Mouse (Mus musculus): ENCODE data around the gene Cdh22.

DNA sequence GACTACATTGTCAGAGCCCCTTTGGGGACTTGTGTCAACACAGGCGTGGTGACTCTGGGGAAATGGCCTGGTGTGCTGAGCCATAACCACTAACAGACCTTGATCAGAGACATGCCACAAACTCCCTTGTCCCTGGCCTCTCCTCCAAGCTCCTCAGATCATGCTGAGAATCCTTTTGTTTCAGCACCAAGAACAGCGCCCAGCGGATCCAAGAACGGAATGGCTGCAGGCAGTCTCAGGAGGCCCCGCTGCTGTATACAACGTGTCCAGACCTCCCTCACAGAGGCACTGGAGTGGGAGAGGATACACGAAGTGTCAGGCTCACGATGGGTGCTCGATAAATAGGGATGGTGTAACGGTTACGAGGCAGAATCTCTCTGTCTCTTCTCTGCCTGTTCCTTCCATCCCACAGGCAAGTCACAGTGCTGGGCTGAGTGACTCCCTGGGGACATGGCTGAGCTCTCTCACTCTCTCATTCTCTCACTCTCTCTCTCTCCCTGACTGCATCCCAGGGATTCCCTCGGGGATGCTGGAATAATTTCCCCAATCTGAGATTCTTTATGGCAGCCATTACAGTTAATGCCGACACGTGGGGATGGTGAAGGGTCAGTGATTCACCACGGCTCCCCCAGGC is 75.5 kb downstream of the Cdh22 start:
- TF ChIP-seq CTCF (IDR thresholded peaks at IDR 0.05), result no peak
- TF ChIP-seq EP300 (IDR thresholded peaks at IDR 0.05), result no peak
